Mouse (Mus musculus) heart, postnatal 0 days (tissue): ENCODE measurements around the gene Fbxw5. TPM values are rescaled to one million over a fixed set of nuclear protein-coding genes. Genes with fewer than 3 reads are reported as not detected.

ENCODE experiments used
- ATAC-seq: fragments of 200-750 bp; cut with Nextera tagmentation; 2 replicates; pipeline ENCODE4 v1.8.0; 2017; ENCODE audit warnings: low read depth, moderate number of reproducible peaks, moderate library complexity; ENCODE audit not compliant: insufficient read depth
- DNase-seq: peaks from one replicate; pipeline ENCODE4 v3.0.0-alpha.2; 2016; ENCODE audit warnings: low spot score
- H3K27ac ChIP-seq: fragments of 300-500 bp; sonication (generic); 2 replicates; pipeline ENCODE4 v1.5.1; 2014; ENCODE audit warnings: low read depth, mild to moderate bottlenecking
- H3K27me3 ChIP-seq: fragments of 300-500 bp; sonication (generic); 2 replicates; pipeline ENCODE4 v1.6.1; 2014; ENCODE audit warnings: low read length, mixed read lengths; ENCODE audit not compliant: control insufficient read depth, insufficient read depth
- H3K36me3 ChIP-seq: fragments of 300-500 bp; sonication (generic); replicated peaks from 2 replicates; pipeline ENCODE4 v1.6.1; 2014; ENCODE audit warnings: low read length, mixed read lengths; ENCODE audit not compliant: control insufficient read depth, insufficient read depth
- H3K4me1 ChIP-seq: fragments of 300-500 bp; sonication (generic); 2 replicates; pipeline ENCODE4 v1.6.1; 2014; ENCODE audit warnings: antibody characterized with exemption; ENCODE audit not compliant: control insufficient read depth, insufficient read depth
- H3K4me2 ChIP-seq: fragments of 300-500 bp; sonication (generic); 2 replicates; pipeline ENCODE4 v1.6.1; 2014; ENCODE audit warnings: low read depth, mild to moderate bottlenecking, low read length, moderate library complexity
- H3K4me3 ChIP-seq: fragments of 300-500 bp; sonication (generic); 2 replicates; pipeline ENCODE4 v1.5.1; 2014; ENCODE audit warnings: low read depth, low read length
- H3K9ac ChIP-seq: fragments of 300-500 bp; sonication (generic); replicated peaks from 2 replicates; pipeline ENCODE4 v1.6.1; 2014; ENCODE audit warnings: low read depth, low read length, mixed read lengths
- H3K9me3 ChIP-seq: fragments of 300-500 bp; sonication (generic); replicated peaks from 2 replicates; pipeline ENCODE4 v1.6.1; 2016; ENCODE audit warnings: low read length; ENCODE audit not compliant: control insufficient read depth
- CTCF ChIP-seq: IDR thresholded peaks from 2 replicates; pipeline ENCODE4 v1.5.1; 2016; ENCODE audit warnings: antibody characterized with exemption, control low read depth, low read depth
- EP300 ChIP-seq: IDR thresholded peaks from 2 replicates; pipeline ENCODE4 v1.6.1; 2016; ENCODE audit warnings: antibody characterized with exemption, low read depth
- WGBS: fragments of 180-500 bp; shearing (Covaris S2); extraction: QIAGEN DNeasy Blood & Tissue Kit; methylation state at CpG from one replicate; pipeline ENCODE4 v1.1.7; 2014; 5-methylcytosine and 5-hydroxymethylcytosine counted together
- polyA plus RNA-seq: library from polyadenylated mRNA; unstranded; fragments of >200 nt; fragmentation: Nextera tagmentation; extraction: Ambion mirVana; gene quantifications from 2 replicates; pipeline ENCODE4 v1.2.1, GENCODE M21; 2015
- total RNA-seq: library from RNA; depleted of rRNA; stranded (reverse); fragments of >200 nt; gene quantifications from 2 replicates; pipeline ENCODE4 v1.2.3, GENCODE M21; 2014; ENCODE audit warnings: low replicate concordance

Fbxw5 gene
- total and polyA plus RNA-seq, 2 experiments from 2014 or later = 76.5 to 141 TPM

- Histone ChIP-seq H3K36me3 (peaks cover 8% of the 10 kb centered on the region), H3K9ac (no peak overlapping the region), H3K4me2 (no peak overlapping the region), H3K27me3 (no peaks in the 10 kb centered on the region), H3K4me1 (peaks cover 31% of the 10 kb centered on the region), H3K4me3 (no peak overlapping the region), H3K9me3 (no peaks in the 10 kb centered on the region), H3K27ac (no peak overlapping the region)
- ATAC-seq (no peak), DNase-seq (no peak)
- TF ChIP-seq EP300 = no peak
- TF ChIP-seq CTCF = no peak
- WGBS = 87% methylated on average over 3 of the region's 3 CpGs
Measured at GRCm38 (mm10) chr2:25463630-25464029, 36.9 kb upstream of the Fbxw5 start.

GRCm38 (mm10) chr2:25465256-25465655 lies 35.3 kb upstream of the Fbxw5 start:
- no peak overlapping the region for H3K27ac ChIP-seq
- H3K9me3 ChIP-seq = no peaks in the 10 kb centered on the region
- H3K36me3 ChIP-seq = no peaks in the 10 kb centered on the region
- TF ChIP-seq CTCF (no peak), EP300 (no peak)
- no peak overlapping the region; the same call in 1 of the 2 replicates for H3K4me2 ChIP-seq
- ATAC-seq (no peak), DNase-seq (no peak)
- H3K4me3 ChIP-seq = no peak overlapping the region
- H3K9ac ChIP-seq = no peak overlapping the region
- peaks cover 38% of the 10 kb centered on the region for H3K4me1 ChIP-seq
- no peaks in the 10 kb centered on the region for H3K27me3 ChIP-seq
- WGBS = 79% methylated on average over 2 of the region's 2 CpGs

- Histone ChIP-seq H3K36me3 (no peaks in the 10 kb centered on the region), H3K4me1 (peaks cover 41% of the 10 kb centered on the region), H3K9me3 (no peaks in the 10 kb centered on the region), H3K27ac (no peak overlapping the region; the same call in 1 of the 2 replicates), H3K4me2 (no peak overlapping the region; the same call in 1 of the 2 replicates), H3K9ac (no peak overlapping the region; the same call in 1 of the 2 replicates), H3K4me3 (no peak overlapping the region), H3K27me3 (no peaks in the 10 kb centered on the region)
- ATAC-seq (no peak), DNase-seq (no peak)
- WGBS = 40% methylated on average over 10 of the region's 10 CpGs
- no peak for TF ChIP-seq CTCF
- TF ChIP-seq EP300 = no peak
Measured at GRCm38 (mm10) chr2:25465816-25466635, 34.5 kb upstream of the Fbxw5 start.

GRCm38 (mm10) chr2:25467606-25468303 lies 32.8 kb upstream of the Fbxw5 start:
- peak overlapping the region; percentile 55 for H3K4me2 ChIP-seq
- H3K27ac ChIP-seq = peak overlapping the region; percentile 96
- H3K4me1 ChIP-seq = peaks cover 33% of the 10 kb centered on the region
- H3K36me3 ChIP-seq = no peaks in the 10 kb centered on the region
- no peak overlapping the region; the same call in 1 of the 2 replicates for H3K9ac ChIP-seq
- DNase-seq = no peak
- ATAC-seq = peak; percentile 34
- no peaks in the 10 kb centered on the region for H3K9me3 ChIP-seq
- TF ChIP-seq CTCF (no peak), EP300 (no peak)
- no peaks in the 10 kb centered on the region for H3K27me3 ChIP-seq
- WGBS = 49% methylated on average over 14 of the region's 14 CpGs
- no peak overlapping the region for H3K4me3 ChIP-seq

- peak overlapping the region; percentile 96 for H3K27ac ChIP-seq
- DNase-seq = peak; percentile 85
- no peaks in the 10 kb centered on the region for H3K36me3 ChIP-seq
- H3K4me3 ChIP-seq = peak overlapping the region; percentile 12
- H3K4me1 ChIP-seq = peaks cover 33% of the 10 kb centered on the region
- no peak for TF ChIP-seq CTCF
- TF ChIP-seq EP300 = peak; percentile 60
- ATAC-seq = peak; percentile 92
- no peaks in the 10 kb centered on the region for H3K9me3 ChIP-seq
- WGBS = 48% methylated on average over 10 of the region's 10 CpGs
- peak overlapping the region; percentile 55 for H3K4me2 ChIP-seq
- H3K27me3 ChIP-seq = no peaks in the 10 kb centered on the region
- peak overlapping the region; percentile 29; the same call in 1 of the 2 replicates for H3K9ac ChIP-seq
Measured at GRCm38 (mm10) chr2:25468962-25469915, 31.3 kb upstream of the Fbxw5 start.
